Mouse (Mus musculus) C2C12 (cell line): ENCODE data around the gene Tomm6. TPM values are rescaled to one million over a fixed set of nuclear protein-coding genes. Genes with fewer than 3 reads are reported as not detected.

Experiments
- H3K27me3 ChIP-seq: one replicate; pipeline ENCODE4 v1.6.1; 2011; ENCODE audit not compliant: control insufficient read depth, insufficient read depth, insufficient read length
- H3K36me3 ChIP-seq: one replicate; pipeline ENCODE4 v1.6.1; 2011; ENCODE audit not compliant: control insufficient read depth, insufficient read depth
- H3K4me3 ChIP-seq: one replicate; pipeline ENCODE4 v1.5.1; 2011; ENCODE audit warnings: mild to moderate bottlenecking, control low read depth; ENCODE audit not compliant: poor library complexity, insufficient read depth, severe bottlenecking
- H3K79me2 ChIP-seq: one replicate; pipeline ENCODE4 v1.6.1; 2011; ENCODE audit not compliant: control insufficient read depth, insufficient read depth
- H3K79me3 ChIP-seq: one replicate; pipeline ENCODE4 v1.6.1; 2011; ENCODE audit warnings: low read depth, control low read depth
- H3ac ChIP-seq: one replicate; pipeline ENCODE3; 2011; ENCODE audit warnings: low read depth; ENCODE audit not compliant: control insufficient read depth, insufficient read length
- CEBPB ChIP-seq: IDR thresholded peaks from one replicate; pipeline ENCODE4 v1.6.1; 2011; ENCODE audit warnings: low read depth, mild to moderate bottlenecking, control low read depth, moderate library complexity
- CTCF ChIP-seq: IDR thresholded peaks from one replicate; pipeline ENCODE4 v1.5.1; 2011; ENCODE audit not compliant: control insufficient read depth, insufficient read depth, insufficient read length
- FOSL1 ChIP-seq: IDR thresholded peaks from one replicate; pipeline ENCODE4 v1.8.0; 2011; ENCODE audit warnings: mild to moderate bottlenecking, low read length; ENCODE audit not compliant: poor library complexity, insufficient read depth, severe bottlenecking
- MAX ChIP-seq: IDR thresholded peaks from one replicate; pipeline ENCODE4 v1.6.1; 2011; ENCODE audit warnings: mild to moderate bottlenecking, control low read depth
- MYOD1 ChIP-seq: IDR thresholded peaks from one replicate; pipeline ENCODE4 v1.6.1; 2011; ENCODE audit warnings: low read depth; ENCODE audit not compliant: control insufficient read depth, insufficient read length
- MYOG ChIP-seq: IDR thresholded peaks from one replicate; pipeline ENCODE4 v1.6.1; 2011; ENCODE audit not compliant: control insufficient read depth, insufficient read length; ENCODE audit errors: extremely low read depth
- USF1 ChIP-seq: IDR thresholded peaks from one replicate; pipeline ENCODE4 v1.6.1; 2011; ENCODE audit warnings: low read depth, mild to moderate bottlenecking, control low read depth, moderate library complexity
- polyA plus RNA-seq: library from polyadenylated mRNA; unstranded; fragments of >200 nt; fragmentation: generic; extraction: Trizol; gene quantifications from one replicate; pipeline ENCODE4 v1.2.1, GENCODE M21; 2012; ENCODE audit warnings: missing spikeins

Gene Tomm6
- polyA plus RNA-seq, 1 experiment = 223 TPM

DNA sequence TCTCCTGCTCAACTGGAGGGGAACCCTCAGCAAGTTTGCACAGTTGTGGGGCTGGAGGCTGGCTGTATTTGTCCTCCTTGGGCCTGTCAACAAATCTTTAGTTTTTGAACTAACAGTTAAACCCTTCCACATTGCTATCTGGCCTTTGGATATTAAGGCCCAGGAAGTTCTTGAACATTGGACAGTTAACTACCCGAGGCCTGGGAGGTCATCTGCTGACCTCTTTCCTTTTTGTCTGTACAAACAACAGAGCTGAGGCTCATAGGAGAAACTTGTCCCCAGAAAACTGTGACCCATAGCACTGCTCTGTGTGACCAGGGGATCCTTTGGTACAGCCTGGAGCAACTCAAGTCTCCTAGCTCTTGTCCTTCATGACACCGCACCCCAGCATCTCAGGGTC is 10.9 kb upstream of the Tomm6 start:
- H3K4me3 ChIP-seq = no peak overlapping the region
- no peaks in the 10 kb centered on the region for H3K79me2 ChIP-seq
- TF ChIP-seq MAX (no peak), MYOG (no peak), CTCF (no peak), USF1 (no peak), FOSL1 (no peak), CEBPB (no peak), MYOD1 (no peak)
- H3K79me3 ChIP-seq = no peaks in the 10 kb centered on the region
- H3K27me3 ChIP-seq = no peaks in the 10 kb centered on the region
- H3ac ChIP-seq = no peak overlapping the region
- H3K36me3 ChIP-seq = no peaks in the 10 kb centered on the region

DNA sequence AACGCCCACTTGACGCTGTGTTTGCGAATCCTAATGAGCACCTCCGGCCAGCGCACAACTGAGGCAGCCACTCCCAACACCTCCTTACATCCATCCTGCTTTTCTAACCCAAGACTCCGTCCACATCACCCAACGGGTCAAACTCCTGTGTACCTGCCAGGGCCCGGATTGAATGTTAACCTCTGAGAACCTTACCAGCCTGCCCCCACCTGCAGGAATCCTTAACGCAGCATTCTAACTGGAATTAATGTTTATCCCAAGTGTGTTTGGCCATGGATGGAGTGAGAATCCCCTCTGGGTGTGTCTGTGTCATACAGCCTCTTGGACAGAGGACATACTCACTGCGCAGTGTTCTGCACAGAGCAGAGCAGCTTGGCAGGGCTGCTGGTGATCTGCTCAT is 10.0 kb upstream of the Tomm6 start:
- H3K4me3 ChIP-seq = no peak overlapping the region
- H3K79me2 ChIP-seq = no peaks in the 10 kb centered on the region
- no peaks in the 10 kb centered on the region for H3K79me3 ChIP-seq
- TF ChIP-seq USF1 (no peak), CEBPB (no peak), FOSL1 (no peak), MYOG (no peak), CTCF (no peak), MYOD1 (no peak), MAX (no peak)
- H3ac ChIP-seq = no peak overlapping the region
- H3K36me3 ChIP-seq = no peaks in the 10 kb centered on the region
- no peaks in the 10 kb centered on the region for H3K27me3 ChIP-seq

DNA sequence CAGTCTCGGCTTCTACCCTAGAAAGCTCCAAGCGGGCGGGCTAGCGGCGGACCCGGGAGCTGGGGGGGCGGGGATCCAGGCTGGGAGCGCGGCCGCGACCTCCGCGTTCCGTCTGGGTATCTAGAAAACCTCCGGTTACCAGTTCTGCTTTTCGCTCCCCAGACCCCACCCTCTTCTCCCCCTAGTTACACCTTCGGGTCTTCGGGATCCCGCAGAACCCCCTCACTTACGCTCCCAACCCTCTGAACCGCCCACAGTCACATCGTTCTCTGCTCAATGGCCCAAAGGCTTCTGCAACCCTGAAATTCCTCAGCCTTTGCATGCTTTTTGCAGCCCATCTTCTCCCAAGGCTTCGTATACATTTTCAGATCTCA is 7.1 kb upstream of the Tomm6 start:
- H3K79me3 ChIP-seq = no peaks in the 10 kb centered on the region
- TF ChIP-seq FOSL1 (no peak), CTCF (no peak), USF1 (no peak), MYOG (no peak), MAX (no peak), MYOD1 (no peak), CEBPB (no peak)
- no peaks in the 10 kb centered on the region for H3K79me2 ChIP-seq
- peak overlapping the region; percentile 40 for H3K4me3 ChIP-seq
- peak overlapping the region; percentile 75 for H3ac ChIP-seq
- H3K27me3 ChIP-seq = no peaks in the 10 kb centered on the region
- H3K36me3 ChIP-seq = no peaks in the 10 kb centered on the region

DNA sequence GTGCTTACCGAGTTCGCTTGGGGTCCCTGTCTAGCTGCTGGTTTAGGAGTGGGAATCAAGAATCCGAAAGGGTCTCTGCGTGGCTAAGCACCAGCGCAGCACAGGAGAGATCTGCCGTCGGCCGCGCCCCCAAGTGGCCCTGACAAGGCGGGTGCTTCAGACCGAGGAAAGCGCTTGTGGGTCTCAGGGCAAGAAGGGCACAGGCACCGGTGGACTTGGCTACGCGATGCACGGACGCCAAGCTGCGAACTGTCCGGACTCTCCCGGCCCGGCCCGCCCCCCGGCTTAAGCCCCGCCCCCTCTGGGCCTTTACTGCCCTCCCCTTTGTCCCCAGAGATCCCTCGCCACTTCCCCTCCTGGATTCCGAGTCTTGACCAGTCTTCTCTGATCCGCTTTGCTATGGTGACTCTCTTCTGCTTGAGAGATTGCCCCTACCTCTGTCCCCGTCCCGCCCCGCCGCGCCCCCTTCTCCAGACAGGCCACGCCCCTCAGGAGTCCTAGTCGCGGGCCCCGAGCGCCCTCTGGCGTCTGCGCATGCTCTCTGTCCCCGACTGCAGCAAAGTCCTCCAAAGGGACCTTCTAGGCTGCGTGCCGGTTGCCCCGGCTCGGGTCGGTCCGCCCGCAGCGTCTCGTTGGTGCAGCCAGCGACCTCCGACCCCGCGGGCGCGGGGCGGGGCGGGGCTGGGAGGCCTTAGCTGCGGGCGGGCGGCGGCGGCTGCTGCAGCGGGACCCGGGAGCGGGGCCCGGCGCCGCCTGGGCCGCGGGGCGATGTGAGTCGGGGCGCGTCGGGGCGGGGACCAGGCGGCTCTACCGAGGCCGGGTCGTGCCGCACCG is 6.5 kb upstream of the Tomm6 start, which contains the start of gene Prickle4:
Gene Prickle4 (minus strand): TSS at position 234 of the 834 bp plus-strand sequence.
- no peaks in the 10 kb centered on the region for H3K36me3 ChIP-seq
- peak within 1 kb of the TSS; percentile 75 for H3ac ChIP-seq
- H3K79me2 ChIP-seq = no peaks in the 10 kb centered on the region
- no peaks in the 10 kb centered on the region for H3K79me3 ChIP-seq
- H3K27me3 ChIP-seq = no peaks in the 10 kb centered on the region
- no peak for TF ChIP-seq USF1
- no peak for TF ChIP-seq FOSL1
- TF ChIP-seq MAX = no peak
- peak; percentile 91 for TF ChIP-seq CTCF
- peak within 1 kb of the TSS; percentile 40 for H3K4me3 ChIP-seq

DNA sequence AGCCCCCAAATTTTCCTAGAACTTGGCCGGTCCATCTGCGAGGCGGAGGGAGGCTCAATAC is 6.1 kb upstream of the Tomm6 start, which contains the start of gene Gm21981:
Gene Gm21981 (minus strand): TSS at position 14 of the 61 bp plus-strand sequence.
- Histone ChIP-seq H3K36me3 (no peaks in the 10 kb centered on the region), H3K4me3 (peak within 1 kb of the TSS; percentile 40), H3K27me3 (no peaks in the 10 kb centered on the region), H3K79me2 (no peaks in the 10 kb centered on the region), H3ac (peak within 1 kb of the TSS; percentile 75), H3K79me3 (no peaks in the 10 kb centered on the region)
- TF ChIP-seq FOSL1 (no peak), MYOD1 (no peak), USF1 (no peak), CEBPB (no peak), MYOG (no peak), CTCF (no peak), MAX (no peak)
